Mouse (Mus musculus) liver, embryonic 14.5 days (tissue): ENCODE data around the gene Col12a1. TPM values are rescaled to one million over a fixed set of nuclear protein-coding genes. Genes with fewer than 3 reads are reported as not detected.

Source experiments
- ATAC-seq: fragments of 200-750 bp; cut with Nextera tagmentation; 2 replicates; pipeline ENCODE4 v1.8.0; 2017; ENCODE audit warnings: moderate number of reproducible peaks, mild to moderate bottlenecking, moderate library complexity; ENCODE audit not compliant: insufficient read depth
- DNase-seq, 3 experiments: peaks; one replicate each; pipeline ENCODE4 v3.0.0-alpha.2; 2012 to 2013; ENCODE audit warnings: low read depth in 3 of 3, low spot score in 3 of 3
- H3K27ac ChIP-seq: fragments of 300-500 bp; sonication (generic); 2 replicates; pipeline ENCODE4 v1.5.1; 2014; ENCODE audit warnings: moderate library complexity, mild to moderate bottlenecking, control low read depth, inconsistent platforms
- H3K27me3 ChIP-seq: fragments of 300-500 bp; sonication (generic); 2 replicates; pipeline ENCODE4 v1.6.1; 2014; ENCODE audit warnings: mild to moderate bottlenecking, low read length, moderate library complexity; ENCODE audit not compliant: control insufficient read depth, insufficient read depth
- H3K36me3 ChIP-seq: fragments of 300-500 bp; sonication (generic); replicated peaks from 2 replicates; pipeline ENCODE4 v1.6.1; 2014; ENCODE audit warnings: low read depth; ENCODE audit not compliant: control insufficient read depth, insufficient read depth
- H3K4me1 ChIP-seq, 2 experiments: fragments of 200-500 bp in 1 of 2; fragments of 300-500 bp in 1 of 2; sonication (generic) in 1 of 2; replicated peaks; 2 replicates each; pipeline ENCODE4 v1.6.1; 2012 to 2014; ENCODE audit warnings: antibody characterized with exemption in 1 of 2, inconsistent platforms in 1 of 2, low read length in 1 of 2; ENCODE audit not compliant: control insufficient read depth in 2 of 2, insufficient read depth in 2 of 2
- H3K4me2 ChIP-seq: fragments of 300-500 bp; sonication (generic); 2 replicates; pipeline ENCODE4 v1.6.1; 2014; ENCODE audit warnings: low read depth, mild to moderate bottlenecking, control low read depth, moderate library complexity
- H3K4me3 ChIP-seq, 2 experiments: fragments of 200-500 bp in 1 of 2; fragments of 300-500 bp in 1 of 2; sonication (generic) in 1 of 2; 2 replicates each; pipeline ENCODE4 v1.5.1; 2012 to 2014; ENCODE audit warnings: low read depth in 2 of 2, low read length in 2 of 2, mild to moderate bottlenecking in 2 of 2, control low read depth in 1 of 2, inconsistent platforms in 1 of 2, moderate library complexity in 1 of 2; ENCODE audit not compliant: insufficient read depth in 1 of 2
- H3K9ac ChIP-seq: fragments of 300-500 bp; sonication (generic); replicated peaks from 2 replicates; pipeline ENCODE4 v1.6.1; 2014; ENCODE audit warnings: mild to moderate bottlenecking, control low read depth, moderate library complexity
- H3K9me3 ChIP-seq: fragments of 300-500 bp; sonication (generic); 2 replicates; pipeline ENCODE4 v1.6.1; 2016; ENCODE audit warnings: low read length, mixed read lengths; ENCODE audit not compliant: control insufficient read depth
- CTCF ChIP-seq: IDR thresholded peaks from 2 replicates; pipeline ENCODE4 v1.5.1; 2016; ENCODE audit warnings: antibody characterized with exemption, low read depth, control low read depth
- EP300 ChIP-seq: IDR thresholded peaks from 2 replicates; pipeline ENCODE4 v1.6.1; 2016; ENCODE audit warnings: antibody characterized with exemption, low read depth
- WGBS: fragments of 180-500 bp; shearing (Covaris S2); extraction: QIAGEN DNeasy Blood & Tissue Kit; methylation state at CpG from one replicate; pipeline ENCODE4 v1.1.7; 2014; ENCODE audit not compliant: insufficient replicate concordance; 5-methylcytosine and 5-hydroxymethylcytosine counted together
- polyA plus RNA-seq, 2 experiments: library from polyadenylated mRNA; depleted of rRNA in 1 of 2; stranded (reverse) in 1 of 2; unstranded in 1 of 2; fragments of >200 nt; fragmentation: Nextera tagmentation in 1 of 2; extraction: Ambion mirVana in 1 of 2; gene quantifications; 2 replicates each; pipeline versions ENCODE4 v1.2.1 to v1.2.3; 2012 to 2014

Gene Col12a1
- polyA plus RNA-seq, 2 experiments = 0.85 to 0.90 TPM

- ATAC-seq (no peak), DNase-seq (no peak)
- TF ChIP-seq CTCF (no peak), EP300 (no peak)
- no peaks in the 10 kb centered on the region for H3K36me3 ChIP-seq
- no peak overlapping the region for H3K27ac ChIP-seq
- no peak overlapping the region for H3K4me3 ChIP-seq
- no peaks in the 10 kb centered on the region for H3K4me1 ChIP-seq
- no peak overlapping the region for H3K4me2 ChIP-seq
- no peaks in the 10 kb centered on the region for H3K9me3 ChIP-seq
- WGBS = 29% methylated on average over 1 of the region's 1 CpGs
- no peaks in the 10 kb centered on the region for H3K27me3 ChIP-seq
- no peak overlapping the region for H3K9ac ChIP-seq
These were observed 120.1 kb downstream of the Col12a1 start for GRCm38 (mm10) chr9:79598578-79598977.

- Histone ChIP-seq H3K4me1 (no peaks in the 10 kb centered on the region), H3K4me3 (no peak overlapping the region), H3K9ac (no peak overlapping the region), H3K36me3 (no peaks in the 10 kb centered on the region), H3K9me3 (no peaks in the 10 kb centered on the region), H3K27me3 (no peaks in the 10 kb centered on the region), H3K27ac (no peak overlapping the region), H3K4me2 (no peak overlapping the region)
- ATAC-seq = no peak
- no peak for DNase-seq
- WGBS = 56% methylated on average over 4 of the region's 4 CpGs
- TF ChIP-seq EP300 (no peak), CTCF (no peak)
These were observed 132.0 kb downstream of the Col12a1 start for GRCm38 (mm10) chr9:79586415-79587195.

GRCm38 (mm10) chr9:79566838-79567237 lies 151.8 kb downstream of the Col12a1 start:
- DNase-seq (no peak), ATAC-seq (no peak)
- H3K4me2 ChIP-seq = no peak overlapping the region
- H3K9me3 ChIP-seq = no peaks in the 10 kb centered on the region
- no peak for TF ChIP-seq EP300
- TF ChIP-seq CTCF = no peak
- no peaks in the 10 kb centered on the region for H3K36me3 ChIP-seq
- WGBS = 51% methylated on average over 5 of the region's 5 CpGs
- H3K27ac ChIP-seq = no peak overlapping the region
- no peak overlapping the region for H3K9ac ChIP-seq
- H3K27me3 ChIP-seq = no peaks in the 10 kb centered on the region
- H3K4me1 ChIP-seq = no peaks in the 10 kb centered on the region
- H3K4me3 ChIP-seq = no peak overlapping the region

- H3K27me3 ChIP-seq = no peaks in the 10 kb centered on the region
- WGBS = 52% methylated on average over 2 of the region's 2 CpGs
- no peak overlapping the region for H3K9ac ChIP-seq
- no peaks in the 10 kb centered on the region for H3K4me1 ChIP-seq
- no peak overlapping the region for H3K27ac ChIP-seq
- TF ChIP-seq EP300 = no peak
- TF ChIP-seq CTCF = no peak
- H3K36me3 ChIP-seq = no peaks in the 10 kb centered on the region
- ATAC-seq (no peak), DNase-seq (no peak)
- H3K4me3 ChIP-seq = no peak overlapping the region
- no peak overlapping the region for H3K4me2 ChIP-seq
- H3K9me3 ChIP-seq = no peaks in the 10 kb centered on the region
These were observed 165.3 kb downstream of the Col12a1 start for GRCm38 (mm10) chr9:79553297-79553696.

Other genes starting within 250 kb of the Col12a1 start
- gene Cox7a2, start 41.0 kb upstream of the Col12a1 start, polyA plus RNA-seq (2012; rRNA removed) = 274 and 279 TPM in 2 replicates
- gene Cox7a2, start 41.0 kb upstream of the Col12a1 start, polyA plus RNA-seq (2014; fragmentation: Nextera tagmentation; extraction: Ambion mirVana) = 573 and 577 TPM in 2 replicates
- gene Tmem30a, start 74.7 kb upstream of the Col12a1 start, polyA plus RNA-seq (2012; rRNA removed) = 8.5 and 11.9 TPM in 2 replicates
- 31.0 and 31.2 TPM in 2 replicates for gene Tmem30a, start 74.7 kb upstream of the Col12a1 start, polyA plus RNA-seq (2014; fragmentation: Nextera tagmentation; extraction: Ambion mirVana)